Mouse (Mus musculus) left cerebral cortex, postnatal 25 days (tissue): ENCODE measurements around the gene Dock10. TPM values are rescaled to one million over a fixed set of nuclear protein-coding genes. Genes with fewer than 3 reads are reported as not detected.
"Not testable (repeated sequence)": the region's sequence is repeated elsewhere in the genome, so short reads cannot be mapped to it uniquely, and the experiment has no call there.

Experiments
- DNase-seq, 2 experiments: peaks; one replicate each; pipeline ENCODE4 v3.0.0; 2022; ENCODE audit warnings: low spot score in 2 of 2, mixed read lengths in 1 of 2
- intact Hi-C: fragments of 180-260 bp; cut with DNase I; formaldehyde crosslinking; loops from one replicate; pipeline ENCODE4 v1.15.1; 2025
- total RNA-seq, 2 experiments: library from RNA; stranded (reverse); gene quantifications; 2 replicates each; pipeline ENCODE4 v1.2.3; 2021

The Dock10 gene
- total RNA-seq = 10 to 100 TPM; 24.4 to 38.7 TPM

GRCm38 (mm10) chr1:80757977-80758797, at the start of gene Dock10:
Dock10 (minus strand) TSS chr1:80758527.
- DNase-seq = peak; percentile 51 to 60
- intact Hi-C loops = no loop called here

GRCm38 (mm10) chr1:80806835-80807398, 48.6 kb upstream of the Dock10 start:
- DNase-seq = no peak
- intact Hi-C loops = no loop called here

- no peak for DNase-seq
- intact Hi-C loops = no loop called here
Measured at GRCm38 (mm10) chr1:80802023-80802422, 43.7 kb upstream of the Dock10 start.

- intact Hi-C loops = no loop called here
- no peak for DNase-seq
Measured at GRCm38 (mm10) chr1:80785066-80785779, 26.9 kb upstream of the Dock10 start.

GRCm38 (mm10) chr1:80784155-80784554, 25.8 kb upstream of the Dock10 start:
- intact Hi-C loops = no loop called here
- DNase-seq = no peak

- DNase-seq = no peak
- intact Hi-C loops = no loop called here
Measured at GRCm38 (mm10) chr1:80765504-80765903, 7.2 kb upstream of the Dock10 start.

GRCm38 (mm10) chr1:80763042-80763950, 5.0 kb upstream of the Dock10 start:
- no peak for DNase-seq
- intact Hi-C loops = no loop called here

GRCm38 (mm10) chr1:80758798-80759184, 464 bp upstream of the Dock10 start:
- intact Hi-C loops = no loop called here

GRCm38 (mm10) chr1:80757650-80757976, 714 bp downstream of the Dock10 start:
- DNase-seq = no peak
- intact Hi-C loops = no loop called here

More at GRCm38 (mm10) chr1:80758798-80759184, 464 bp upstream of the Dock10 start:
- DNase-seq = no peak

- intact Hi-C loops = no loop called here
- peak; percentile 18 to 28 for DNase-seq
Measured at GRCm38 (mm10) chr1:80756824-80757649, 1.3 kb downstream of the Dock10 start.

GRCm38 (mm10) chr1:80756060-80756439, 2.3 kb downstream of the Dock10 start:
- intact Hi-C loops = no loop called here
- no peak for DNase-seq

- intact Hi-C loops = no loop called here
- DNase-seq = no peak
Measured at GRCm38 (mm10) chr1:80755296-80756059, 2.8 kb downstream of the Dock10 start.

GRCm38 (mm10) chr1:80749122-80749521, 9.2 kb downstream of the Dock10 start:
- DNase-seq, intact Hi-C loops: not testable (repeated sequence)

GRCm38 (mm10) chr1:80746691-80747463, 11.4 kb downstream of the Dock10 start:
- DNase-seq = no peak

GRCm38 (mm10) chr1:80746195-80746594, 12.1 kb downstream of the Dock10 start:
- intact Hi-C loops = no loop called here
- no peak for DNase-seq

More at GRCm38 (mm10) chr1:80746691-80747463, 11.4 kb downstream of the Dock10 start:
- intact Hi-C loops = no loop called here

GRCm38 (mm10) chr1:80739472-80739871, 18.9 kb downstream of the Dock10 start:
- DNase-seq = no peak
- intact Hi-C loops = no loop called here

- DNase-seq = no peak
Measured at GRCm38 (mm10) chr1:80737812-80738391, 20.4 kb downstream of the Dock10 start.

More at GRCm38 (mm10) chr1:80737812-80738391, 20.4 kb downstream of the Dock10 start:
- intact Hi-C loops = no loop called here
